Mouse (Mus musculus) kidney, embryonic 15.5 days (tissue): ENCODE data around the gene Cldn12. TPM values are rescaled to one million over a fixed set of nuclear protein-coding genes. Genes with fewer than 3 reads are reported as not detected.
A peak's percentile ranks its signal among the peaks of the same experiment; 100 is the strongest.

Source experiments
- ATAC-seq: fragments of 200-750 bp; cut with Nextera tagmentation; replicated peaks from 2 replicates; pipeline ENCODE4 v1.8.0; 2017; ENCODE audit warnings: moderate TSS enrichment; ENCODE audit not compliant: low FRiP score
- H3K27ac ChIP-seq: fragments of 300-500 bp; sonication (generic); 2 replicates; pipeline ENCODE4 v1.5.1; 2015; ENCODE audit warnings: mild to moderate bottlenecking, inconsistent platforms
- H3K27me3 ChIP-seq: fragments of 300-500 bp; sonication (generic); 2 replicates; pipeline ENCODE4 v1.6.1; 2015; ENCODE audit warnings: inconsistent platforms
- H3K36me3 ChIP-seq: fragments of 300-500 bp; sonication (generic); 2 replicates; pipeline ENCODE4 v1.6.1; 2015; ENCODE audit warnings: inconsistent platforms
- H3K4me1 ChIP-seq: fragments of 300-500 bp; sonication (generic); 2 replicates; pipeline ENCODE4 v1.6.1; 2015; ENCODE audit warnings: inconsistent platforms
- H3K4me2 ChIP-seq: fragments of 300-500 bp; sonication (generic); 2 replicates; pipeline ENCODE4 v1.6.1; 2015; ENCODE audit warnings: moderate library complexity, mild to moderate bottlenecking, inconsistent platforms
- H3K4me3 ChIP-seq: fragments of 300-500 bp; sonication (generic); replicated peaks from 2 replicates; pipeline ENCODE4 v1.5.1; 2015; ENCODE audit warnings: mild to moderate bottlenecking, inconsistent platforms
- H3K9ac ChIP-seq: fragments of 300-500 bp; sonication (generic); 2 replicates; pipeline ENCODE4 v1.6.1; 2015; ENCODE audit warnings: mild to moderate bottlenecking, inconsistent platforms
- H3K9me3 ChIP-seq: fragments of 300-500 bp; sonication (generic); replicated peaks from 2 replicates; pipeline ENCODE4 v1.6.1; 2016; ENCODE audit warnings: inconsistent platforms
- WGBS: fragments of 180-500 bp; shearing (Covaris S2); methylation state at CpG from one replicate; pipeline ENCODE4 v1.1.7; 2015; ENCODE audit warnings: mixed read lengths; 5-methylcytosine and 5-hydroxymethylcytosine counted together
- polyA plus RNA-seq: library from polyadenylated mRNA; unstranded; fragments of >200 nt; fragmentation: Nextera tagmentation; extraction: Ambion mirVana; gene quantifications from 2 replicates; pipeline ENCODE4 v1.2.1, GENCODE M21; 2015

Gene Cldn12
- polyA plus RNA-seq, 1 experiment from 2014 or later, result 31.4 TPM

DNA sequence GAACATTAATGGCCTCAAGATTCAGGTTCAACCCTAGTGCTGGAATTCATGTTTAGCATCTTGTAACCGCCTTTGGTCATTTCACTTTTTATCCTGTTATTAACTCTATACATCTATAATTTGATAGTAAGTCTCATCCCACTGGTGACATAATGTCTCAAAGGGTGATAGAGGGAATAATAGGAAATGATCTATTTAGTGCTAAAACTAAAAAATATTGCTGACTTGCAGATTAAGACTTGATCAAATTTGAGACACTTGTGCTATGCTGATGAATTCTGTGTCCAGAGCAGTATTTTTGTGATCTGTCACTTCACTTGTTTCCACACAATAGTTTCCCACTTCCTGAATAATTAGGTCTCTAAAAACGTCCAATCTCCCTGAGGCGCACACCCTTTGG is 3.4 kb downstream of the Cldn12 start:
- Histone ChIP-seq H3K4me3 (no peak overlapping the region), H3K36me3 (peaks cover 26% of the 10 kb centered on the region), H3K4me1 (peaks cover 4% of the 10 kb centered on the region; the same call in 1 of the 2 replicates), H3K9ac (no peak overlapping the region), H3K27ac (no peak overlapping the region), H3K9me3 (no peaks in the 10 kb centered on the region), H3K27me3 (no peaks in the 10 kb centered on the region), H3K4me2 (no peak overlapping the region)
- 86% methylated on average over 3 of the region's 3 CpGs for WGBS
- ATAC-seq, result no peak

DNA sequence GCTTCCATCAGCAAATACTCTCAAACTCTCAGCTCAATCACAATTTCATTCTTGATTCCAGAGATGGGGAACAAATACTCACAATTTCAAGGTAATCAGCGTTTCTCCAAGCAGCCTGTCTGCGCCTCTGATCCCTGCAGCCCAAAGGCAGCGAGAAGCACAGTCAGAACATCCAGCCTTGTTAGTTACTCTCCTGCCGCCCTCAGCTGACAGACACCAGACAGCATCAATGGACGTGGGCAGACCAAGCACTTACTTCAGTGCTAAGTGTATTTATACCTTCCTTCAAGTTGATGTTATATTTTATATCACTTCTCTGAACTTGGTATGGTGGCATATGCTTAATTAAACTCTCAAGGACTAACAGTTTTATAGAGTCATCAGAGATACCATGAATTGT is 3.8 kb downstream of the Cldn12 start:
- 0 out of 2 replicates have a peak overlapping the region, but pooled peaks have one; percentile 13 for H3K27ac ChIP-seq
- H3K36me3 ChIP-seq, result peaks cover 29% of the 10 kb centered on the region
- no peaks in the 10 kb centered on the region for H3K9me3 ChIP-seq
- H3K4me2 ChIP-seq, result no peak overlapping the region
- H3K27me3 ChIP-seq, result no peaks in the 10 kb centered on the region
- H3K4me3 ChIP-seq, result no peak overlapping the region
- no peak overlapping the region for H3K9ac ChIP-seq
- peaks cover 4% of the 10 kb centered on the region; the same call in 1 of the 2 replicates for H3K4me1 ChIP-seq
- 81% methylated on average over 5 of the region's 5 CpGs for WGBS
- ATAC-seq, result no peak

DNA sequence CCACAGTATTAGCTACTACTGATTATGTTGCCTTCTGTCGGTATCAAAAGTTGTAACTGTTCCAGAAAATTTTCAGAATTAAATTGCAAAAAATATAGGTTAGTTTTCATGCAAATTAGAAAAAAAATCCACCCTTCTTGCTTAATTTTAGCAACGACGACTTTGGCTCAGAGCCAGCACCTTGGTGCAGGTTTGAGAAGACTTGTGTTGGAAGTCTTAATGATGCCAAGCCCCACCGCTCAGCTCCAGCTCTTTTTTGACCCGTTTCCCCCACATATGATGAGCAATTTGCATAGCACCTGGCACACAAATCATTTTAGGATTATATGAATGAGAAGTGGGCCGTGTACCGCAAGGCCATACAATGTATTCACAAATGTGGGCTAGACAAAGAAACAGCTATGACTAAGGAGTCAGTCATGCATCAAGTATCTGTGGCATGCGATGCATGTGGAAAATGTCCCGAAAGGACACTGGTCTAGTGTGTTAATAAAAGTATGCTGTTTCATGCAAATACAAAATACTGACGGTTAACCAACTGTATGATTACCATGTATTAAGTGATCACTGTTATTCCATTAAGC is 4.4 kb downstream of the Cldn12 start:
- H3K9me3 ChIP-seq, result no peaks in the 10 kb centered on the region
- 73% methylated on average over 10 of the region's 10 CpGs for WGBS
- no peak overlapping the region for H3K4me3 ChIP-seq
- H3K9ac ChIP-seq, result no peak overlapping the region
- H3K4me1 ChIP-seq, result peaks cover 4% of the 10 kb centered on the region; the same call in 1 of the 2 replicates
- no peaks in the 10 kb centered on the region for H3K27me3 ChIP-seq
- no peak for ATAC-seq
- no peak overlapping the region for H3K4me2 ChIP-seq
- H3K36me3 ChIP-seq, result peaks cover 31% of the 10 kb centered on the region
- no peak overlapping the region for H3K27ac ChIP-seq

DNA sequence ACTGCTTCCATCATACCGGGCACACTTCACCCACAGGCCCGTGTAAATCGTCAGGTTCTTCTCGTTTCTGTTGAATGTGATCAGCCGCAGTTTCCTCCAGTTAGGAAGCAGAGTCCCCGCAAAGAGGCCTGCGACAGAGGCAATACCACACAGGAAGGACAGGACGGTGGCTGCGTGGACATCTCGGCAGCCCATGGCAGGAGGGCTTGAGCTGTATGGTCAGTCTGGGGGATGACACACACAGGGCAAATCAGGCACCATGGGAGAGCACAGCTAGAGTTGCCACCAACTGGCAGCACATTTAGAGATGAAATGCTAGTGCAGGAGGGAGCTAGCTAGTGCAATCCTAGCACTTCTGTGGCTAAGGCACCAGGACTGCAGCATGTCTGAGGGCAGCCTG is 6.5 kb downstream of the Cldn12 start:
- H3K9ac ChIP-seq, result no peak overlapping the region

DNA sequence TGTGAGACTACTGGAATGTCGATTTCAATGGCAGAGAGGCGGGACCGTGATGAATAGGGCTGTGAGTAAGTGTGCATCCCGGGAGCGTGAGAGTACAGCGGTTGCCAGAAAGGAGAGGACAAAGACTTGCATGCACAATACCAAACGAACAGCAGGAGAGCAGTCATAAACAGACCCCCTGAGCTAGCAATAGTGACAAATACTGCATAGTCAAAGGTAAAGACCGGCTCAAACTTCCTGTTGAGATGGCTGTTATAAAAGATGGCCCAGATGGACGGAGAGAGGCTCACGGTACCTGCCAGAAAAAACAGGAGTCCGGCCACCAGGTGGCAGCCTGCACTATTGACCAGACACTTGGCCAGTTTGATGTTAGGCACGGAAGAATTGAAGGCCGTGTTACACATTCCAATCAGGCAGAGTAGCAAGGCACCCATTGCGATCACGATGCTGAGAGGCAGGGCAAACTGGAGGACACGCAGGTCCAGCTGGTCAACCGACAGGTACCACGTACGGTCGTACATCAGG is 7.0 kb downstream of the Cldn12 start:
- peak; percentile 55; the same call in 1 of the 2 replicates for ATAC-seq
- H3K9ac ChIP-seq, result no peak overlapping the region
- peaks cover 41% of the 10 kb centered on the region for H3K36me3 ChIP-seq
- H3K9me3 ChIP-seq, result no peaks in the 10 kb centered on the region
- no peak overlapping the region for H3K27ac ChIP-seq
- no peaks in the 10 kb centered on the region for H3K4me1 ChIP-seq
- no peak overlapping the region for H3K4me3 ChIP-seq
- H3K27me3 ChIP-seq, result no peaks in the 10 kb centered on the region
- no peak overlapping the region for H3K4me2 ChIP-seq
- WGBS, result 57% methylated on average over 20 of the region's 20 CpGs

More for the DNA sequence above, 6.5 kb downstream of the Cldn12 start:
- ATAC-seq, result peak; percentile 53
- no peak overlapping the region for H3K27ac ChIP-seq
- H3K4me2 ChIP-seq, result no peak overlapping the region
- H3K9me3 ChIP-seq, result no peaks in the 10 kb centered on the region
- no peaks in the 10 kb centered on the region for H3K27me3 ChIP-seq
- WGBS, result 87% methylated on average over 10 of the region's 10 CpGs
- no peaks in the 10 kb centered on the region for H3K4me1 ChIP-seq
- no peak overlapping the region for H3K4me3 ChIP-seq
- H3K36me3 ChIP-seq, result peaks cover 41% of the 10 kb centered on the region

DNA sequence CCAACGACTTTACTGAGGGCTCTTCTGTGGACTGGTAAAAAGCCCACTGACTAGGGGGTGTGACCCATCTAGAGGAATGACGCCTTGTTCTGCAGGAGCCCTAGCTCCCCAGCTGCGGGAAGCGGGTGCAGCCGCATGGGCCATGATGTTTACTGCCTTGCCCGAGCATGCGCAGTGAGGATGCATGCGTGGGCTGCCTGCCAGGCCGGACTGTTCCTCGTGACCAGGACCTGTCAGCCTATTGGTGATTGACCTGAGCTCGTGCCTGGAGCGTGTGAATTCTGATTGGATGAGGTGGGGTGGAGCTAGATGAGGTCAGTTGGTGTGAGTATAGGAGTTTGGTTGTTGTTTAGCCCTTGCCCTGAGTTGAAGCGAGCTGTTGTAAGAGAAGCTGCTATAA is 10.3 kb downstream of the Cldn12 start:
- Histone ChIP-seq H3K27me3 (no peaks in the 10 kb centered on the region), H3K9ac (no peak overlapping the region), H3K4me1 (no peaks in the 10 kb centered on the region), H3K4me3 (no peak overlapping the region), H3K9me3 (no peaks in the 10 kb centered on the region), H3K27ac (no peak overlapping the region), H3K36me3 (peaks cover 32% of the 10 kb centered on the region), H3K4me2 (no peak overlapping the region)
- no peak for ATAC-seq
- 90% methylated on average over 13 of the region's 13 CpGs for WGBS

DNA sequence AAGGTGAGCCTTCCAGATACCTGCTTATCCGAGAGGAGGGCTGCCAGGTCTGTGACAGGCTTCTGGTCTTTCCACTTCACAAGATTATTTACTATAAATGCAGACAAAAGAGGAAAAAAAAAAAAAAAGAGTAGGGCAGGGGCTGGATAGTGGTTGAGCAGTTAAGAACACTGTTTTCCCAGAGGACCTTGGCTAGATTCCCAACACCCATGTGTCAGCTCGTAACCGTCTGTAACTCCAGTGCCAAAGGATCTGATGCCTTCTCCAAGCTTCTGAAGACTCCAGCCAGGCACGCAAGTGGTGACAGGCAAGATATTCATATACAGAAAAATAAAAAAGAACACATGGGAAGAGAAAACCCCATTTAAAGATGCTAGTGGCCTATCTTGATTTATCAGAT is 11.4 kb downstream of the Cldn12 start:
- 93% methylated on average over 4 of the region's 4 CpGs for WGBS
- Histone ChIP-seq H3K27me3 (no peaks in the 10 kb centered on the region), H3K4me3 (no peak overlapping the region), H3K4me2 (no peak overlapping the region), H3K9ac (no peak overlapping the region), H3K36me3 (peaks cover 32% of the 10 kb centered on the region), H3K4me1 (no peaks in the 10 kb centered on the region), H3K27ac (no peak overlapping the region), H3K9me3 (no peaks in the 10 kb centered on the region)
- no peak for ATAC-seq

DNA sequence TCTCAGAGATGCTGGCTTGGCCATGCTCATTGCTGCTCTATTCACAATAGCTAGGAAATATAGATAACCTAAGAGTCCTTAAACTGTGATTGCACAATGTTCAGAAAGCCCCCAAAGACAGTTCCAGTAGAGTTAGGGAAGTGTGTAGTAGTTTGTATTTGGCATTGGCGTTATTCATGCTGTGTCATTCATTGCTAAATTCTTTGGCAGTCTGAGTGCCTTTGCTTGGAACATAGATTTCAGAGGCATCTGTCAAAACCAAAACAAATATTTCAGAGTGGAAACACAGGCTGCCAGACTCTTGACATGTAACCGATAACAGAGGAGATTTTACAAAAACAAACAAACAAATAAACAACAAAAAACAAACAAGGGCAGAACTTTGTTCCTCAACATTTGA is 13.2 kb downstream of the Cldn12 start:
- WGBS, result 85% methylated on average over 2 of the region's 2 CpGs
- H3K4me2 ChIP-seq, result no peak overlapping the region
- no peaks in the 10 kb centered on the region for H3K27me3 ChIP-seq
- no peak overlapping the region for H3K27ac ChIP-seq
- H3K36me3 ChIP-seq, result peaks cover 17% of the 10 kb centered on the region
- no peaks in the 10 kb centered on the region for H3K9me3 ChIP-seq
- H3K9ac ChIP-seq, result no peak overlapping the region
- no peak overlapping the region for H3K4me3 ChIP-seq
- no peak for ATAC-seq
- H3K4me1 ChIP-seq, result no peaks in the 10 kb centered on the region; the same call in 1 of the 2 replicates

DNA sequence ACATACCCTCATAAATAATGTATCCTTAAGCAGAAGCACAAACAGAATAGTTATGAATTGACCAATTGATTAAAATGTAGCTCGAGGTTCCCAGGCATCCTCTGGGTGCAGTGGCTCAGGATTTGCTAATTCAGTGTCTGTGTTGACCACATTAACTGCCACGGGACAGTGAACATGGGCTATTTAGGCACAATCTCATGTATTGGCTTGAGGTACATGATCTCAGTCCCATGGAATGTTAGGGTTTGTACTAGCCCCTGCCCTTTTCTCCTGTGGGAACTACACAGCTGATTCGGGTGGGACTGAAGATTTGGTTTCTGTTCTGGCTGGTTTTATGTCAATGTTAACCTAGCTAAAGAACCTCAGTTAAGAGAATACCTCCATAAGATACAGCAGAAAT is 18.4 kb downstream of the Cldn12 start:
- Histone ChIP-seq H3K9me3 (no peaks in the 10 kb centered on the region), H3K4me2 (no peak overlapping the region), H3K27me3 (peaks cover 5% of the 10 kb centered on the region; the same call in 1 of the 2 replicates), H3K36me3 (no peaks in the 10 kb centered on the region), H3K4me1 (no peaks in the 10 kb centered on the region; the same call in 1 of the 2 replicates), H3K9ac (no peak overlapping the region), H3K27ac (no peak overlapping the region), H3K4me3 (no peak overlapping the region)
- ATAC-seq, result peak; percentile 66; the same call in 1 of the 2 replicates
- 37% methylated on average over 3 of the region's 3 CpGs for WGBS

DNA sequence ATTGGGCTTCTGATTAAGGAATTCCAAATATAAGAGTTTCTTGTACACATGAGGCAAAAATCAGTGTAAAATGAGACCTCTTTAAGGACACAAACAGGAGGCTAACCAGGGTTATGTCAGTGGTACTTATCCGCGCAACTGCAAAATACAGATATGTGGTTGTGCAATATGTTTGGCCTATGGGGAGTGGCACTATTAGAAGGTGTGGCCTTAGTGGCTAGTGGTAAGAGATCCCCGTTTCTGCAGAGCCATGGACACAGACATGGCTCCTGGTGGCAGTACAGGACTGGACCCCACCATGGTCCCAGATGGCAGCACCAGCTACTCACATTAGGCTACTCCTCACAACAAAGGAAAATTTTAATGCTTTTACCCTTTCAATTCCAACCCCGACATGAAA is 19.7 kb downstream of the Cldn12 start:
- Histone ChIP-seq H3K27me3 (peaks cover 5% of the 10 kb centered on the region; the same call in 1 of the 2 replicates), H3K9ac (no peak overlapping the region), H3K4me3 (no peak overlapping the region), H3K9me3 (no peaks in the 10 kb centered on the region), H3K4me2 (no peak overlapping the region), H3K27ac (no peak overlapping the region), H3K36me3 (no peaks in the 10 kb centered on the region), H3K4me1 (no peaks in the 10 kb centered on the region; the same call in 1 of the 2 replicates)
- ATAC-seq, result no peak
- WGBS, result 89% methylated on average over 4 of the region's 4 CpGs

DNA sequence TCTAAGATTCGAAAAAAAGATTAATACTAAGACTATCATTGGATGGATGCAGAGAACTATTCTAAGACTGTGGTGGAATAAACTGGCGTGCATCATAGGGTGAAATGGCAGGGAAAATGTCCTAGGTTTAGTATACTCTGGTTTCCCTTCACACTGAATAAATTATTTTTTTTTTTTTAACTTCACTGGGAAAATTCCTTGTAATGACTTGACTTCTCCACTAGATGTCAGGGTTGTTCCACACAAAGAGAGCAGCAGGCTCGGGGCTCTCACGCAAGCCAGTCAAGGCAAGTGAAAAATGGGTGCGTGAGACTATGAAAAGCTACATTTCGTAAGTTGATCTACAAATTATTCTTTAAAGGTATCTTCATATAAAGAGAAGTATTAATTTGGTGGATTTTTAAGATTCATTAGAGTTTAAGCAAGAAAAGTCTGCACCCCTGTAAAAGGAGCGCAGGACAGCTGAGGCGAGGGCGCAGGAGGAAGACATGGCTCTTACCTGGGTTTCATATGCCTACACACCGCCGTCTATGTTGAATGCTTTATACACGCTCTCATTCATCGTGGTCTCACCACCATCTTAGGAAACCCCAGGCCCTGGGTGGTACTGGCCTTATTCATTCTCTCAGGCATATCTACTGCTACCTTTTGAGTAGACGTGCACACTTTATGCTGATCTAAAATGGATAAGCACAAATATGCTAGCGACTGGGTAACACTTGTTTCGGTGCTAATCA is 20.3 kb downstream of the Cldn12 start:
- Histone ChIP-seq H3K27ac (no peak overlapping the region), H3K9me3 (no peaks in the 10 kb centered on the region), H3K4me2 (no peak overlapping the region), H3K4me3 (no peak overlapping the region), H3K9ac (no peak overlapping the region), H3K27me3 (peaks cover 5% of the 10 kb centered on the region; the same call in 1 of the 2 replicates), H3K4me1 (no peaks in the 10 kb centered on the region; the same call in 1 of the 2 replicates), H3K36me3 (no peaks in the 10 kb centered on the region)
- ATAC-seq, result peak; percentile 44; the same call in 1 of the 2 replicates
- 38% methylated on average over 16 of the region's 16 CpGs for WGBS

DNA sequence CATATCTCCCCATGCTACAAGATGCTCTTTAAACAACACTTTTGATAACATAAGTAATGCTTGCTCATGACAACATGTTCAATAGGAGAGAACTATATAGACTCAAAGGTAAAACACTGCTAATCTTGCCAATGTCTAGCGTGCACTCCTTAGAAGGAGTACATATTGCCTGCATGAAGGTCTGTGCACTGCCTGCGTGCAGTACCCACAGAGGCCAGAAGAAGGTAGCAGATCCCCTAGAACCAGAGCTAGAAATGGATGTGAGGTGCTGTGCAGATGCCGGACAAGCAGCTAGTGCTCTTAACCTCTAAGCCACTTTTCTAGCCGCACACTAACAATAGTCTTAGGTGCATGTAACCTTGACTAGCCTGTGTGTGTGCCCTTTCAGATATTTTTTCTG is 22.6 kb downstream of the Cldn12 start:
- H3K27ac ChIP-seq, result no peak overlapping the region
- H3K4me3 ChIP-seq, result no peak overlapping the region
- ATAC-seq, result no peak
- peaks cover 5% of the 10 kb centered on the region; the same call in 1 of the 2 replicates for H3K27me3 ChIP-seq
- no peaks in the 10 kb centered on the region for H3K9me3 ChIP-seq
- no peak overlapping the region for H3K4me2 ChIP-seq
- no peak overlapping the region for H3K9ac ChIP-seq
- H3K36me3 ChIP-seq, result no peaks in the 10 kb centered on the region
- no peaks in the 10 kb centered on the region; the same call in 1 of the 2 replicates for H3K4me1 ChIP-seq
- 96% methylated on average over 4 of the region's 4 CpGs for WGBS
